Mouse (Mus musculus): ENCODE measurements around the gene Camk1d. TPM values are rescaled to one million over a fixed set of nuclear protein-coding genes. Genes with fewer than 3 reads are reported as not detected.

Gene Camk1d
- polyA plus RNA-seq (2016; fragmentation: Nextera tagmentation; extraction: Ambion mirVana) = 1.3 and 1.8 TPM in 2 replicates

- Histone ChIP-seq H3K4me3 (peak within 1 kb of the TSS; percentile 71), H3K36me3 (no peaks in the 10 kb centered on the region), H3K27ac (peak within 1 kb of the TSS; percentile 81), H3K27me3 (ENCODE audit: insufficient read depth, poor library complexity, severe bottlenecking) (peaks cover 44% of the 10 kb centered on the region), H3K9me3 (peaks cover 8% of the 10 kb centered on the region), H3K4me1 (replicated peaks) (peaks cover 26% of the 10 kb centered on the region)
- WGBS = under 1% methylated on average over 80 of the region's 80 CpGs
- peak; percentile 79 for DNase-seq (ENCODE audit: low spot score)
Observed at GRCm38 (mm10) chr2:5714211-5715053, at the start of gene Camk1d. Gene Camk1d, minus strand, starts transcription at chr2:5714515.

DNA sequence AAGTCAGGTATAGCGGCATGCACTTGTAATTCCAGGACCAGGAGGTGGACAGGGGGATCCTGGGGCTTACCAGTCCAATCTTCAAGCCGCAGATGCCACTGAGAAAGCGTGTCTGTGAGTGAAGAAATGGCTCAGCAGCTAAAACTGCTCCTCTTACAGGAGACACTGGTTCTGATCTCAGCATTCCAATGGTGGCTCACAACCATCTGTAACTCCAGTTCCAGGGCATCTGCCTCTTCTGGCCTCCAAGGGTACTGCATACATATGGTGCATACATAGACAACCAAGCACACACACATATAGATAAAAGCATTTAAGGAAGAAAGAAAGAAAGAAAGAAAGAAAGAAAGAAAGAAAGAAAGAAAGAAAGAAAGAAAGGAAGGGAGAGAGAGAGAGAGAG is 47.7 kb upstream of the Camk1d start:
- WGBS = 94% methylated on average over 3 of the region's 3 CpGs
- no peak for DNase-seq (ENCODE audit: low spot score)
- H3K4me1 ChIP-seq (replicated peaks) = no peaks in the 10 kb centered on the region
- H3K9me3 ChIP-seq = no peaks in the 10 kb centered on the region
- no peak overlapping the region for H3K4me3 ChIP-seq
- no peaks in the 10 kb centered on the region for H3K27me3 ChIP-seq (ENCODE audit: insufficient read depth, poor library complexity, severe bottlenecking)
- no peaks in the 10 kb centered on the region for H3K36me3 ChIP-seq
- H3K27ac ChIP-seq = no peak overlapping the region

GRCm38 (mm10) chr2:5760479-5761008 is 46.2 kb upstream of the Camk1d start:
- WGBS = 93% methylated on average over 8 of the region's 8 CpGs
- Histone ChIP-seq H3K27ac (no peak overlapping the region), H3K9me3 (no peaks in the 10 kb centered on the region), H3K4me3 (no peak overlapping the region), H3K27me3 (ENCODE audit: insufficient read depth, poor library complexity, severe bottlenecking) (no peaks in the 10 kb centered on the region), H3K4me1 (replicated peaks) (no peaks in the 10 kb centered on the region), H3K36me3 (no peaks in the 10 kb centered on the region)
- DNase-seq (ENCODE audit: low spot score) = no peak

DNA sequence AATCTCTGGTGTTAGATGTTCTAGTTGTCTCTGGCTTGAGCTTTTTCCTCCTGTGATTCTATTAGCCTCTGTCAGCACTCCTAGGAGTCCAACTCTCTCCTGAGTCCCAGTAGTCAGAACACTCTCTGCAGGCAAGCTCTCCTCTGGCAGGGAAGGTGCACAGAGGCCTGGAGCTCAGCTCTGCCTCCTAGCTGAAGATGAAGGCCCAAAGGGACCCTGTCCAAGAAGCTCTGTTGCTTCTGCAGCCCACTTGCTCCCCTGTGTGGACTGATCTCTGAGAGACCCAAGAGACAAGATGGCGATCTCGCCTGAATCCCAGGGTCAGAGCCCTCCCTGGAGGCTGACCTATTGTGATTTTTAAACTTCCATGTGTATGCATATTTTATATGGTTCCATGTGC is 44.3 kb upstream of the Camk1d start:
- H3K27me3 ChIP-seq (ENCODE audit: insufficient read depth, poor library complexity, severe bottlenecking) = no peaks in the 10 kb centered on the region
- DNase-seq (ENCODE audit: low spot score) = no peak
- no peak overlapping the region for H3K4me3 ChIP-seq
- H3K9me3 ChIP-seq = no peaks in the 10 kb centered on the region
- H3K4me1 ChIP-seq (replicated peaks) = no peaks in the 10 kb centered on the region
- no peak overlapping the region for H3K27ac ChIP-seq
- 89% methylated on average over 2 of the region's 2 CpGs for WGBS
- H3K36me3 ChIP-seq = no peaks in the 10 kb centered on the region

GRCm38 (mm10) chr2:5750872-5751271 is 36.6 kb upstream of the Camk1d start:
- Histone ChIP-seq H3K27ac (no peak overlapping the region), H3K4me3 (no peak overlapping the region), H3K27me3 (ENCODE audit: insufficient read depth, poor library complexity, severe bottlenecking) (no peaks in the 10 kb centered on the region), H3K4me1 (replicated peaks) (no peaks in the 10 kb centered on the region), H3K9me3 (no peaks in the 10 kb centered on the region), H3K36me3 (no peaks in the 10 kb centered on the region)
- 90% methylated on average over 3 of the region's 3 CpGs for WGBS
- DNase-seq (ENCODE audit: low spot score) = no peak

DNA sequence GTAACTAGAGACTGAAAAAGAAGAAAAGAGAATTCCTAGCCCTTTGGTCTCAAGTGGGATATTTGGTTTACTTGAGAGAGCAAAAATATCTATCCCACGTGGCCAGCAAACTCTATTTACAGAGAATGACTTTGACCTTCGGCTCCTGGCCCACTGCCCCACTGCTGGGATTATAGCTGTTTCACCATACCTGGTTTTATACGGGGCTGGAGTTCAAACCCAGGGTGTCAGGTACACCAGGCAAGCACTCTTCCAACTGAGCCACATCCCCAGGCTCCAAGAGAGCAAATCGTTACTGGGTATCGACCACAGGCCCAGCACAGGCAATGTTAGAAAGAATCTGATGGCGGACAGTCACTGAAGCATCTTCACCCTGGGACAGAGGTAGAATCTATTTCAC is 34.9 kb upstream of the Camk1d start:
- Histone ChIP-seq H3K4me3 (no peak overlapping the region), H3K9me3 (no peaks in the 10 kb centered on the region), H3K4me1 (replicated peaks) (no peaks in the 10 kb centered on the region), H3K36me3 (no peaks in the 10 kb centered on the region), H3K27ac (no peak overlapping the region), H3K27me3 (ENCODE audit: insufficient read depth, poor library complexity, severe bottlenecking) (no peaks in the 10 kb centered on the region)
- WGBS = 83% methylated on average over 6 of the region's 6 CpGs
- DNase-seq (ENCODE audit: low spot score) = no peak

DNA sequence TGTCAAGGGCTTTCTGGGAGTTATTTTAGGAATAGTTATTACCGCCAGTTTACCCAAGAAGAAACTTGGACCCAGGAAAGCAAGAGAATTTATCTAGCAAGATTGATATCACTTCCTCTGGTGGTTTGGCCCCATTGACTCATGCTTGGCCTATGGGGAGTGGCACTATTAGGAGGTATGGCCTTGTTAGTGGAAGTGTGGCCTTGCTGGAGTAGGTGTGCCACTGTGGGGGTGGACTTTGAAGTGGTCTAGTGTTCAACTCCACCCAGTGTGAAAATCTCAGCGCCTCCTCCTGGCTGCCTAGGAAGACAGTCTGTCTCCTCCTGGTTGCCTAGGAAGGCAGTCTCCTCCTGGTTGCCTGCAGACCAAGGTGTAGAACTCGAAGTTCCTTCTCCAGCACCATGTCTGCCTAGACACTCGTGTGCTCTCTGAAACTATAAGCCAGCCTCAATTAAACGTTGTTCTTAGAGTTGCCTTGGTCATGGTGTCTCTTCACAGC is 33.3 kb upstream of the Camk1d start:
- Histone ChIP-seq H3K27ac (no peak overlapping the region), H3K4me1 (replicated peaks) (no peaks in the 10 kb centered on the region), H3K27me3 (ENCODE audit: insufficient read depth, poor library complexity, severe bottlenecking) (no peaks in the 10 kb centered on the region), H3K36me3 (no peaks in the 10 kb centered on the region), H3K4me3 (no peak overlapping the region), H3K9me3 (no peaks in the 10 kb centered on the region)
- no peak for DNase-seq (ENCODE audit: low spot score)
- WGBS = 85% methylated on average over 5 of the region's 5 CpGs

DNA sequence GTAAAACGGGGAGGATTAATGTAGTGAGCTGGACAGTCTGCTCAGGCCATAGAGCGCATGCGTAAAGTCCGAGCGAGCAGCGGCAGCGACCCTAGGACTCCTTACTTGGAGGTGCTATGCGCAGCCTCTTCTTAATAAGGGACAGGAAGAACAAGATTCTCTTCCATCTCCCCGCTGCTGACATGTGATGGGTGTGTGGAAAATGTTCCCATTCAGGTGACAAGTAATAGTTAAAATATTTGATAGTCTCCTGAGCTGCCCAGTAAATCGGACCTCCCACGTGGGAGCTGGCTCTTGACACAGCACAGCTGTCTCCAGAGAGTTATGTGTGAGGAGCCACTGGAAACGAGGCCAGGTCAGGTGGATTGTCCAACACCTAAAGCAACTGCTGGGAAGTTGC is 32.2 kb upstream of the Camk1d start:
- no peak for DNase-seq (ENCODE audit: low spot score)
- Histone ChIP-seq H3K9me3 (no peaks in the 10 kb centered on the region), H3K27ac (no peak overlapping the region), H3K36me3 (no peaks in the 10 kb centered on the region), H3K4me3 (no peak overlapping the region), H3K4me1 (replicated peaks) (no peaks in the 10 kb centered on the region), H3K27me3 (ENCODE audit: insufficient read depth, poor library complexity, severe bottlenecking) (no peaks in the 10 kb centered on the region)
- WGBS = 86% methylated on average over 12 of the region's 12 CpGs

- 81% methylated on average over 8 of the region's 8 CpGs for WGBS
- H3K36me3 ChIP-seq = no peaks in the 10 kb centered on the region
- H3K4me3 ChIP-seq = no peak overlapping the region
- H3K27ac ChIP-seq = no peak overlapping the region
- H3K4me1 ChIP-seq (replicated peaks) = no peaks in the 10 kb centered on the region
- H3K9me3 ChIP-seq = no peaks in the 10 kb centered on the region
- no peaks in the 10 kb centered on the region for H3K27me3 ChIP-seq (ENCODE audit: insufficient read depth, poor library complexity, severe bottlenecking)
- no peak for DNase-seq (ENCODE audit: low spot score)
Observed at GRCm38 (mm10) chr2:5743886-5744285, 29.6 kb upstream of the Camk1d start.

GRCm38 (mm10) chr2:5740913-5741312 is 26.6 kb upstream of the Camk1d start:
- Histone ChIP-seq H3K9me3 (no peaks in the 10 kb centered on the region), H3K4me3 (no peak overlapping the region), H3K4me1 (replicated peaks) (no peaks in the 10 kb centered on the region), H3K27me3 (ENCODE audit: insufficient read depth, poor library complexity, severe bottlenecking) (no peaks in the 10 kb centered on the region), H3K36me3 (no peaks in the 10 kb centered on the region), H3K27ac (no peak overlapping the region)
- no peak for DNase-seq (ENCODE audit: low spot score)
- 95% methylated on average over 1 of the region's 1 CpGs for WGBS

DNA sequence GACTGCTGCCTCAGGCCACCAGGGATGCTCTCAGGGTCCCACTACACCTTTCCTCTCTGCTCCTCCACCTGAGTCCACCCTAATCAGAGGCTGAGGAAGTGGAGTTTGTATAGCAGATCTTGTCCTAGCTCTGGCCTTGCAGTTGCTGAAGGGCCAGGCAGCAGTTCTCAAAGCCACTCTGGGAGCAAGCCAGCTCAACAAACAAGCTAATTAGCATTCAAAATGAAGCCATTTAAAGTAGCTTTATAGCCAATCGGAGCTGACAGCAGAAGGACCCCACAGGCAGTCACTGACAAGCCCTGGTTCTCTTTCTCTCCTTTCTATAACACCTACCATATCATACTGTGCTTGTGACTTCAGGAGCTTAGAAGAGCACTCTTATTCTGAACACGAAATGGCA is 21.6 kb upstream of the Camk1d start:
- no peaks in the 10 kb centered on the region for H3K27me3 ChIP-seq (ENCODE audit: insufficient read depth, poor library complexity, severe bottlenecking)
- no peak overlapping the region for H3K27ac ChIP-seq
- no peak for DNase-seq (ENCODE audit: low spot score)
- H3K4me3 ChIP-seq = no peak overlapping the region
- WGBS = 25% methylated on average over 2 of the region's 2 CpGs
- H3K36me3 ChIP-seq = no peaks in the 10 kb centered on the region
- no peaks in the 10 kb centered on the region for H3K9me3 ChIP-seq
- H3K4me1 ChIP-seq (replicated peaks) = no peaks in the 10 kb centered on the region

DNA sequence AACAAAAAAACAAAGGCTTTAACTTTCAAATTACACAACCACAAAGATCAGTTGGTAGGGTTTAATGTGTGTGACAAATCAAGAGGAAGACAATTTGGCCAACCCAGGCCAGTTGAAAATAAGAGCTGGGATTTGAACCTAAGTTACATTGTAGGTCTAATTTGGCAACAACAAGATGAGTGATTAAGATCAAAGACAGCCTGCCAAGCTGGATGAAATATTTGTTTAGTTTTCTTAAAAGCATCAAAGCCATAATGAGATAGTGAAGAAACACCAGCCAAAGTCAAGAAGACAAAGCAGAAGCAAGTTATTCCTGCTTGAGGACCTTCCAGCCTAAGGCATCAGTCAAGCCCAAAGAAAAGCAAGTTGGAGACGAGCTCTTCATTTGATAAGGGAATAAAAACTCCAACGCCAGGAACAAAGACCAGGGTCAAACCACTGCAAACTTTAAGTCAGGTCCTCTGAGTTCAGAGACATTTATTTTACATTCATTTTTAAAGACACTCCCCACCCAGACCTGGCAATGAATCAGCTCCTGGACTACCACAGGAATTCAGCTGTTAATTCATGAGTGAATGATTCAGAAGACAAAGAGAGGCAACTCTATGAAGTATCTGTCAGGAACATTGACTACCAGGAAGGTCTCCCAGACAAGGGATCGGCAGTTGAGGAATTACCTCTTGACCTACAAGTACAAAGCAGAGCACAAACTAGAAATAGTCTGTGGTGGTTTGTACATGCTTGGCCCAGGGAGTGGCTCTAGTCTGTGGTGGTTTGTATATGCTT is 19.2 kb upstream of the Camk1d start:
- no peak overlapping the region for H3K4me3 ChIP-seq
- no peaks in the 10 kb centered on the region for H3K27me3 ChIP-seq (ENCODE audit: insufficient read depth, poor library complexity, severe bottlenecking)
- WGBS = 74% methylated on average over 3 of the region's 3 CpGs
- no peak for DNase-seq (ENCODE audit: low spot score)
- no peak overlapping the region for H3K27ac ChIP-seq
- H3K9me3 ChIP-seq = no peaks in the 10 kb centered on the region
- H3K4me1 ChIP-seq (replicated peaks) = 0 out of 2 replicates have a peak, but pooled peaks cover 10% of the 10 kb centered on the region
- no peaks in the 10 kb centered on the region for H3K36me3 ChIP-seq

DNA sequence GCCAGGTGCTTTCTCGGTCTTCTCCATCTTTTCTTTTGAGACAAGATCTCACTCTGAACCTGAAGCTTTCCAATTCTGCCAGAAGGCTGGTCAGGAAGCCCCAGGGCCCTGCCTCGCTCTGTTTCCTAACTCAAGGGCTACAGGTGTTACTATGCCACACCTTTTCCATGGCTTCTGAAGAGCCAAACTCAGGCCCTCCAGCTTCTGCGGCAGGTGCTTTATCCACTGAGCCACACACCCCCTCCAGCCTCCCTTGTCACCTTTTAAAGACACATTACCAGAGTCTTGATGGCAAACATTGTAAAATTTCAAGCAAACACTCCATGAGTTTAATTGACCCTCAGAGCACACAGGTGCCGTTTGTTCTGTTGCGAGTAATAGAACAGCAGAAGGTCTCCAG is 17.7 kb upstream of the Camk1d start:
- H3K27me3 ChIP-seq (ENCODE audit: insufficient read depth, poor library complexity, severe bottlenecking) = no peaks in the 10 kb centered on the region
- H3K9me3 ChIP-seq = no peaks in the 10 kb centered on the region
- no peak overlapping the region for H3K4me3 ChIP-seq
- no peak for DNase-seq (ENCODE audit: low spot score)
- no peak overlapping the region for H3K27ac ChIP-seq
- WGBS = 91% methylated on average over 5 of the region's 5 CpGs
- H3K36me3 ChIP-seq = no peaks in the 10 kb centered on the region
- 0 out of 2 replicates have a peak, but pooled peaks cover 10% of the 10 kb centered on the region for H3K4me1 ChIP-seq (replicated peaks)
